Mouse (Mus musculus) myocyte (in vitro differentiated cells): ENCODE results near the gene Tanc2.

Experiments used
- MAX ChIP-seq: IDR thresholded peaks from one replicate; pipeline ENCODE4 v1.6.1; 2011; ENCODE audit warnings: low read depth, mild to moderate bottlenecking, control low read depth
- POLR2A ChIP-seq: IDR thresholded peaks from one replicate; pipeline ENCODE4 v1.6.1; 2011; ENCODE audit warnings: low read depth, mild to moderate bottlenecking, control low read depth, moderate library complexity; ENCODE audit not compliant: insufficient read length
- POLR2AphosphoS2 ChIP-seq: IDR thresholded peaks from one replicate; pipeline ENCODE4 v1.6.1; 2011; ENCODE audit warnings: low read depth, control low read depth; ENCODE audit not compliant: insufficient read length

DNA sequence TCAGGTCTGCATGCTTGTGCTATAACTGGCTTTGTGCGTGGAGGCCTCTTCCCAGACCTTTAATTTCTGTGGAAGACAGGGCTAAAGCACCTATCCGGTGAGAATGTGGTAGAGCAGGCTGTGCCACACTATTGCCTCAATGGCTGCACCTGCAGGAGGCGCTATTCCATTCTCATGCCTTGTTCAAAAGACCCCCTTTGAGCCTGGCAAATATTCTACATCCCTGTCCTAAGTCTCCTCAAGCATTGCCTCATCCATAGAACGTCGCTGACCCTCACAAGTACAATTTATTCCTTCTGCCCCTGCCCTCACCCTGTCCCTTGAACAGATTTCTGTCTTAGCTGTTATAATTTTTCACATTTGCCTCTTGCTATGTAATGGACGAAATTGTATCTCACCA, 41.4 kb upstream of the Tanc2 start:
- TF ChIP-seq MAX (no peak), POLR2AphosphoS2 (no peak), POLR2A (no peak)
